Mouse (Mus musculus) heart, postnatal 0 days (tissue): ENCODE measurements at regions not wholly inside any gene's neighbourhood (a gene's known extent, or its start where the extent isn't known, plus 50 kb on each side); places are given as distances from the start of the nearest gene placed in this dataset.

ENCODE experiments used
- ATAC-seq: fragments of 200-750 bp; cut with Nextera tagmentation; 2 replicates; pipeline ENCODE4 v1.8.0; 2017; ENCODE audit warnings: low read depth, moderate number of reproducible peaks, moderate library complexity; ENCODE audit not compliant: insufficient read depth
- DNase-seq: peaks from one replicate; pipeline ENCODE4 v3.0.0-alpha.2; 2016; ENCODE audit warnings: low spot score
- H3K27ac ChIP-seq: fragments of 300-500 bp; sonication (generic); 2 replicates; pipeline ENCODE4 v1.5.1; 2014; ENCODE audit warnings: low read depth, mild to moderate bottlenecking
- H3K27me3 ChIP-seq: fragments of 300-500 bp; sonication (generic); 2 replicates; pipeline ENCODE4 v1.6.1; 2014; ENCODE audit warnings: low read length, mixed read lengths; ENCODE audit not compliant: control insufficient read depth, insufficient read depth
- H3K36me3 ChIP-seq: fragments of 300-500 bp; sonication (generic); replicated peaks from 2 replicates; pipeline ENCODE4 v1.6.1; 2014; ENCODE audit warnings: low read length, mixed read lengths; ENCODE audit not compliant: control insufficient read depth, insufficient read depth
- H3K4me1 ChIP-seq: fragments of 300-500 bp; sonication (generic); 2 replicates; pipeline ENCODE4 v1.6.1; 2014; ENCODE audit warnings: antibody characterized with exemption; ENCODE audit not compliant: control insufficient read depth, insufficient read depth
- H3K4me2 ChIP-seq: fragments of 300-500 bp; sonication (generic); 2 replicates; pipeline ENCODE4 v1.6.1; 2014; ENCODE audit warnings: low read depth, mild to moderate bottlenecking, low read length, moderate library complexity
- H3K4me3 ChIP-seq: fragments of 300-500 bp; sonication (generic); 2 replicates; pipeline ENCODE4 v1.5.1; 2014; ENCODE audit warnings: low read depth, low read length
- H3K9ac ChIP-seq: fragments of 300-500 bp; sonication (generic); replicated peaks from 2 replicates; pipeline ENCODE4 v1.6.1; 2014; ENCODE audit warnings: low read depth, low read length, mixed read lengths
- H3K9me3 ChIP-seq: fragments of 300-500 bp; sonication (generic); replicated peaks from 2 replicates; pipeline ENCODE4 v1.6.1; 2016; ENCODE audit warnings: low read length; ENCODE audit not compliant: control insufficient read depth
- CTCF ChIP-seq: IDR thresholded peaks from 2 replicates; pipeline ENCODE4 v1.5.1; 2016; ENCODE audit warnings: antibody characterized with exemption, control low read depth, low read depth
- EP300 ChIP-seq: IDR thresholded peaks from 2 replicates; pipeline ENCODE4 v1.6.1; 2016; ENCODE audit warnings: antibody characterized with exemption, low read depth
- WGBS: fragments of 180-500 bp; shearing (Covaris S2); extraction: QIAGEN DNeasy Blood & Tissue Kit; methylation state at CpG from one replicate; pipeline ENCODE4 v1.1.7; 2014; 5-methylcytosine and 5-hydroxymethylcytosine counted together

DNA sequence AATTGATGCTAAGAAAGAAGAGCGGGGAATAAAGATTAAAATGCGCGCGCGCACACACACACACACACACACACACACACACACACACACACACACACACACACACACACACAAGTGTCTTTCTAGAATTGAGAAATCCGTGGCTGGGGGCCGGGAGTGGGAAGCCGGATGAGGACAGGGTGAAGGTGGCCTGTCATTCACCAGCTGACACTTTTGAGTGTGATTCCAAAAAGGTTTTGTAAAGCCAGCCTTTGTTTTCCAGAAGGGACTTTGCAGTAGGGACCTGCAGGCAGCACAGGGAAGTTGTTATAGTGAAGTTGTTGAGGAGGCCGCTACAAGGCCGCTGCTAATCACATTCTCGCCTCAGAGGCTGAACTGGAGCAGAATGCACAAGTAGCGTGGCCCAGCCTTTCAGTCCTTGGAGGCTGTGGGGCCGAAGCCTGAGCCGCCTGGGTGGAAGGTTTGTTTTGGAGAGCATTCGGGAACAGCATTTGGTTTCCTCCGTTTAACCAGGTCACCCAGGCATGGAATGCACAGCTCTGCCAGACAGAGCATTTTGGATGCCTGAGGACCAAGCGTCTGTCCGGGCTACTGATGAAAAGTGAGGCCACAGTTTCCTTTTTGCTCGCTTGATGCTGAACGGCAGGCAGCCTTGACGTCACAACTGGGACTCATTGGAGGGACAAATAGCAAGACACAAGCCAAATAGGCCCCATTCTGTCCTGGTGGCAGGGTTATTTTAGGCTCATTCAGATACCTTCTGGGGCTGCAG lies 137.3 kb upstream of the Klf14 start:
- H3K4me1 ChIP-seq, result peaks cover 39% of the 10 kb centered on the region
- no peaks in the 10 kb centered on the region; the same call in 1 of the 2 replicates for H3K36me3 ChIP-seq
- H3K27me3 ChIP-seq, result no peaks in the 10 kb centered on the region
- H3K4me3 ChIP-seq, result no peak overlapping the region
- no peak overlapping the region for H3K4me2 ChIP-seq
- H3K27ac ChIP-seq, result peak overlapping the region; percentile 93
- 42% methylated on average over 21 of the region's 21 CpGs for WGBS
- no peak for DNase-seq
- no peaks in the 10 kb centered on the region for H3K9me3 ChIP-seq
- ATAC-seq, result peak; percentile 63
- H3K9ac ChIP-seq, result no peak overlapping the region; the same call in 1 of the 2 replicates
- 0 out of 2 replicates have a peak, but pooled peaks have one; percentile 32 for TF ChIP-seq EP300
- no peak for TF ChIP-seq CTCF

DNA sequence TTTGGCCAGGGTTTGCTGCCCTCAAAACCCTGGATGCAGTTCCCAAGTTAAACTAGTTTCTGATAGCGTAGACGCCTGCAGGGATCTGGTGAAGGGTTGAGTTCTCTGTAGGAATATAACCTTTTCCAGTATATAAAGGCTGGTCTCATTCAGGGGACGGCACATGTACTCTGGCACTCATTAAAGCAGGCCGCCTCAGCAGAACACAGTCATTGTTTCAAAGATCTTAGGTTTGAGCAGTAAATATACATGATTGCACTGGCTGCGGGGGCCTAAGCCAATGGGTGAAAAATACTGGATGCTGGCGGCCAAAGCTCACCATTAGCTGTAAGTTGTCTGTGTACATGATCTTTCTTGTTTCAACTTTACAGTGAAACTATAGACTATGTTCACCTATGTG lies 137.9 kb upstream of the Klf14 start:
- 66% methylated on average over 6 of the region's 6 CpGs for WGBS
- H3K9ac ChIP-seq, result 0 out of 2 replicates have a peak overlapping the region, but pooled peaks have one; percentile 3
- H3K4me3 ChIP-seq, result no peak overlapping the region
- peak overlapping the region; percentile 93 for H3K27ac ChIP-seq
- H3K4me2 ChIP-seq, result no peak overlapping the region
- no peak for TF ChIP-seq CTCF
- no peak for TF ChIP-seq EP300
- no peaks in the 10 kb centered on the region for H3K36me3 ChIP-seq
- H3K9me3 ChIP-seq, result no peaks in the 10 kb centered on the region
- ATAC-seq (no peak), DNase-seq (no peak)
- H3K4me1 ChIP-seq, result peaks cover 39% of the 10 kb centered on the region
- no peaks in the 10 kb centered on the region for H3K27me3 ChIP-seq

GRCm38 (mm10) chr6:31097254-31097653 lies 138.4 kb upstream of the Klf14 start:
- no peak for ATAC-seq
- no peaks in the 10 kb centered on the region for H3K36me3 ChIP-seq
- H3K27ac ChIP-seq, result peak overlapping the region; percentile 93
- WGBS, result 64% methylated on average over 9 of the region's 9 CpGs
- no peak overlapping the region for H3K4me3 ChIP-seq
- no peak for DNase-seq
- no peak for TF ChIP-seq CTCF
- H3K4me2 ChIP-seq, result no peak overlapping the region
- H3K9me3 ChIP-seq, result no peaks in the 10 kb centered on the region
- H3K27me3 ChIP-seq, result no peaks in the 10 kb centered on the region
- H3K9ac ChIP-seq, result 0 out of 2 replicates have a peak overlapping the region, but pooled peaks have one; percentile 3
- peaks cover 39% of the 10 kb centered on the region for H3K4me1 ChIP-seq

DNA sequence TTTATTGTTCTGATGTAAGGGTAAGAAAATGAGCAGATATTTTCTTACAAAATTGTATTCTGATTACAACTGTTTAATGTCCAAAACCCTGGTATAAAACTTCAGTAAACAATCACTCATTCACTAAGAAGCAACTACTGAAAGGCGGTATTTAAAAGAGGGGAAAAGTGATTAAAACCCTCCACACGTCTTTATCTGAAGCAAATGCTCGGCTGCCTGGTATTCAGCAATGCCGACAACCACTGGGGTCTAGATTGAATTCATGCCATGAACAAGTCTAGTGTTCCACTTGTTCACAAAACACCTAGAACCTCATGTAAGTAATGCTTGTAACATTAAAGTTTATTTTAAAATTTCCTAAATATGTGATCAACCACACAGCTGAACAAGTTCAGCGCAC lies 139.2 kb upstream of the Klf14 start:
- Histone ChIP-seq H3K27ac (no peak overlapping the region), H3K4me1 (peaks cover 39% of the 10 kb centered on the region), H3K9me3 (no peaks in the 10 kb centered on the region), H3K4me3 (no peak overlapping the region), H3K36me3 (no peaks in the 10 kb centered on the region), H3K27me3 (no peaks in the 10 kb centered on the region), H3K9ac (no peak overlapping the region), H3K4me2 (no peak overlapping the region)
- 80% methylated on average over 5 of the region's 5 CpGs for WGBS
- ATAC-seq (no peak), DNase-seq (no peak)
- TF ChIP-seq EP300 (no peak), CTCF (no peak)

GRCm38 (mm10) chr6:31100084-31100579 lies 141.3 kb upstream of the Klf14 start:
- 24% methylated on average over 12 of the region's 12 CpGs for WGBS
- H3K27me3 ChIP-seq, result no peaks in the 10 kb centered on the region
- H3K4me3 ChIP-seq, result no peak overlapping the region
- H3K27ac ChIP-seq, result peak overlapping the region; percentile 77
- no peak overlapping the region for H3K9ac ChIP-seq
- no peaks in the 10 kb centered on the region for H3K9me3 ChIP-seq
- peak; percentile 90 for DNase-seq
- H3K4me2 ChIP-seq, result peak overlapping the region; percentile 38
- TF ChIP-seq CTCF (no peak), EP300 (peak; percentile 52; the same call in 1 of the 2 replicates)
- H3K36me3 ChIP-seq, result no peaks in the 10 kb centered on the region
- ATAC-seq, result peak; percentile 85
- peaks cover 39% of the 10 kb centered on the region for H3K4me1 ChIP-seq

DNA sequence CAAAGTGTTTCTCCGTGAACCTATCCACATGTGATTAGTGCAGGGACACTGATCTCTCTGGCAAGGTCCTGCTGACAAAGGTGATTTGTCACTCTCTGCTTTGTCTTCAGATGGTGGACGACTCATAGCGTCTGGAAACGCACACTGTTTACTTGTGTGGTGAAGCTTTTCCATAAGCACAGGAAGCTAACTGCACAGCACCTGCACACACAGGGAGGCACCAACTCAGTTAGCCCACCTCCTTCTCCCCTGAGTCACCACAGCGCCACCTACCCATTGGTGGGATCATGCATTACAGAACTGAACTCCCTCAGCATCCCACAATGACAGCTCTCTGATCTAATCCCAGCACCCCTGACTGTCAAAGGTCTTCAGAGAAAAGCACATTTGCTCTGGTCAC lies 141.9 kb upstream of the Klf14 start:
- DNase-seq, result no peak
- Histone ChIP-seq H3K27me3 (no peaks in the 10 kb centered on the region), H3K36me3 (no peaks in the 10 kb centered on the region), H3K9ac (no peak overlapping the region), H3K4me2 (peak overlapping the region; percentile 38; the same call in 1 of the 2 replicates), H3K9me3 (no peaks in the 10 kb centered on the region), H3K27ac (peak overlapping the region; percentile 77), H3K4me3 (no peak overlapping the region), H3K4me1 (peaks cover 39% of the 10 kb centered on the region)
- no peak for TF ChIP-seq EP300
- peak; percentile 41 for TF ChIP-seq CTCF
- 56% methylated on average over 5 of the region's 5 CpGs for WGBS
- no peak for ATAC-seq
